Mouse (Mus musculus) intestine, embryonic 16.5 days (tissue): ENCODE data around the gene Pde12. TPM values are rescaled to one million over a fixed set of nuclear protein-coding genes. Genes with fewer than 3 reads are reported as not detected.
"Not testable (repeated sequence)": the region's sequence is repeated elsewhere in the genome, so short reads cannot be mapped to it uniquely, and the experiment has no call there.

Experiments used
- ATAC-seq: fragments of 200-750 bp; cut with Nextera tagmentation; 2 replicates; pipeline ENCODE4 v1.8.0; 2017; ENCODE audit warnings: moderate TSS enrichment, moderate library complexity
- H3K27ac ChIP-seq: fragments of 300-500 bp; sonication (generic); 2 replicates; pipeline ENCODE4 v1.5.1; 2014; ENCODE audit warnings: mild to moderate bottlenecking, low read length
- H3K27me3 ChIP-seq: fragments of 300-500 bp; sonication (generic); replicated peaks from 2 replicates; pipeline ENCODE4 v1.6.1; 2014; ENCODE audit warnings: low read length, control low read depth, mixed read lengths; ENCODE audit not compliant: control insufficient read depth, insufficient read depth
- H3K36me3 ChIP-seq: fragments of 300-500 bp; sonication (generic); 2 replicates; pipeline ENCODE4 v1.6.1; 2014; ENCODE audit warnings: low read length, control low read depth; ENCODE audit not compliant: control insufficient read depth, insufficient read depth
- H3K4me1 ChIP-seq: fragments of 300-500 bp; sonication (generic); 2 replicates; pipeline ENCODE4 v1.6.1; 2014; ENCODE audit warnings: low read length, control low read depth, mixed read lengths; ENCODE audit not compliant: control insufficient read depth, insufficient read depth
- H3K4me2 ChIP-seq: fragments of 300-500 bp; sonication (generic); 2 replicates; pipeline ENCODE4 v1.6.1; 2014; ENCODE audit warnings: low read depth, low read length, control low read depth
- H3K4me3 ChIP-seq: fragments of 300-500 bp; sonication (generic); 2 replicates; pipeline ENCODE4 v1.5.1; 2014; ENCODE audit warnings: mild to moderate bottlenecking, low read length
- H3K9ac ChIP-seq: fragments of 300-500 bp; sonication (generic); 2 replicates; pipeline ENCODE4 v1.6.1; 2014; ENCODE audit warnings: low read depth, low read length
- H3K9me3 ChIP-seq: fragments of 300-500 bp; sonication (generic); 2 replicates; pipeline ENCODE4 v1.6.1; 2016; ENCODE audit warnings: low read length, control low read depth; ENCODE audit not compliant: control insufficient read depth
- WGBS: fragments of 180-500 bp; shearing (Covaris S2); extraction: QIAGEN DNeasy Blood & Tissue Kit; methylation state at CpG from one replicate; pipeline ENCODE4 v1.1.7; 2014; 5-methylcytosine and 5-hydroxymethylcytosine counted together
- polyA plus RNA-seq: library from polyadenylated mRNA; unstranded; fragments of >200 nt; fragmentation: Nextera tagmentation; extraction: Ambion mirVana; gene quantifications from 2 replicates; pipeline ENCODE4 v1.2.1, GENCODE M21; 2015

The Pde12 gene
- 8.9 and 9.8 TPM in 2 replicates for polyA plus RNA-seq

- peak; percentile 93 for ATAC-seq
- Histone ChIP-seq H3K9me3 (no peaks in the 10 kb centered on the region), H3K27me3 (no peaks in the 10 kb centered on the region), H3K9ac (peak within 1 kb of the TSS; percentile 87), H3K4me1 (peaks cover 8% of the 10 kb centered on the region; the same call in 1 of the 2 replicates), H3K4me2 (peak within 1 kb of the TSS; percentile 82), H3K4me3 (peak within 1 kb of the TSS; percentile 88), H3K36me3 (no peaks in the 10 kb centered on the region; the same call in 1 of the 2 replicates), H3K27ac (peak within 1 kb of the TSS; percentile 92)
- under 1% methylated on average over 70 of the region's 70 CpGs for WGBS
These were observed at the start of gene Pde12 for GRCm38 (mm10) chr14:26669292-26670073. Gene Pde12 (minus strand): TSS chr14:26669883.

DNA sequence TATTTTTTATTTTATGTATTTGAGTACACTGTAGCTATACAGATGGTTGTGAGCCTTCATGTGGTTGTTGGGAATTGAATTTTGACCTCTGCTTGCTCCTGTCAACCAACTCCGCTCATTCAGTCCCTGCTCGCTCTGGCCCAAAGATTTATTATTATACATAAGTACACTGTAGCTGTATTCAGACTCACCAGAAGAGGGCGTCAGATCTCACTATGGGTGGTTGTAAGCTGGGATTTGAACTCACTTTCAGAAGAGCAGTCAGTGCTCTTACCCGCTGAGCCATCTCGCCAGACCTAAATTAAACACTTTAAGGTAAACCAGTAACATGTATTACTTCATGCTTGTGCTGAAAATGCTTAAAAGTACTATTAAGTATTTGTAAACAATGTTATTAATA lies 35.6 kb upstream of the Pde12 start:
- H3K36me3 ChIP-seq, ATAC-seq, H3K4me1 ChIP-seq, H3K4me2 ChIP-seq, H3K4me3 ChIP-seq, H3K9ac ChIP-seq, H3K9me3 ChIP-seq, H3K27me3 ChIP-seq, H3K27ac ChIP-seq: not testable (repeated sequence)
- 85% methylated on average over 5 of the region's 5 CpGs for WGBS

DNA sequence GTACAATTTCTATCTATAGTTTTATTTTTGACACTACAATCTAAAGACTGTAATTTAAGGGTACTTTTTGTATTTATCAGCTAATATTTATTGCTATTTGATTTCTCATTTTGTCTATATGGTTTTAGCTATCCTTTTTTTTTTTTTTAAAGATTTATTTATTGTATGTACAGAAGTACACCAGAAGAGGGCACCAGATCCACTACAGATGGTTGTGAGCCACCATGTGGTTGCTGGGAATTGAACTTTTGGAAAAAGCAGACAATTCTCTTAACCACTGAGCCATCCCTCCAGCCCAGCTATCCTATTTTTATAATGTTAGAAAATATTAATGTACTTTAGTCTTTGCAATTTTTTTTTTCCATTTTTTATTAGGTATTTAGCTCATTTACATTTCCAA lies 28.2 kb upstream of the Pde12 start:
- Histone ChIP-seq H3K27ac (no peak overlapping the region), H3K9ac (no peak overlapping the region), H3K27me3 (no peaks in the 10 kb centered on the region), H3K36me3 (no peaks in the 10 kb centered on the region), H3K4me1 (no peaks in the 10 kb centered on the region), H3K4me2 (no peak overlapping the region), H3K9me3 (no peaks in the 10 kb centered on the region), H3K4me3 (no peak overlapping the region)
- no peak for ATAC-seq

DNA sequence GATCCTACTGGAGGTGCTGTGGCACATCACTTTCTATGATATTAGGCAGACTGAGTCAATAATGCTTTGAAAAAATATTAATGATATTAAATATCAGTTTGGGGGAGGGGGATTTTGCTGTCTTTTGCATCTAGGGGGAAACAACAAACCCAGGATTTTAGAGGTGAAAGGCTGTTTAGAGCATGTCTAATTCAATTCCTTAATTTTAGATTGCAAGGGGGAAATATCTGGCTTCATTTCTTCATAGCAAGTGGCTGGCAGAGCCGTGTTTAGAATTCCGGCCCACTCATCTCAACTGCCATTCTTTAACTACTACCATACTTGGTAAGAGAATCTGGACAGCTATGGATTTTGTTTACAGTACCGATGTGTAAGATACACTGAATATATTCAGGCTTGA lies 23.3 kb upstream of the Pde12 start, which contains the start of gene Dnah12:
Gene Dnah12 (plus strand): TSS at position 301 of the 400 bp plus-strand sequence.
- no peak for ATAC-seq
- Histone ChIP-seq H3K27ac (no peak within 1 kb of the TSS), H3K4me1 (no peaks in the 10 kb centered on the region), H3K36me3 (no peaks in the 10 kb centered on the region), H3K4me2 (no peak within 1 kb of the TSS), H3K4me3 (no peak within 1 kb of the TSS), H3K27me3 (no peaks in the 10 kb centered on the region), H3K9me3 (no peaks in the 10 kb centered on the region), H3K9ac (no peak within 1 kb of the TSS)
- 71% methylated on average over 3 of the region's 3 CpGs for WGBS

- Histone ChIP-seq H3K4me2 (no peak overlapping the region), H3K27ac (no peak overlapping the region)
These were observed 21.7 kb upstream of the Pde12 start for GRCm38 (mm10) chr14:26691363-26691762.

DNA sequence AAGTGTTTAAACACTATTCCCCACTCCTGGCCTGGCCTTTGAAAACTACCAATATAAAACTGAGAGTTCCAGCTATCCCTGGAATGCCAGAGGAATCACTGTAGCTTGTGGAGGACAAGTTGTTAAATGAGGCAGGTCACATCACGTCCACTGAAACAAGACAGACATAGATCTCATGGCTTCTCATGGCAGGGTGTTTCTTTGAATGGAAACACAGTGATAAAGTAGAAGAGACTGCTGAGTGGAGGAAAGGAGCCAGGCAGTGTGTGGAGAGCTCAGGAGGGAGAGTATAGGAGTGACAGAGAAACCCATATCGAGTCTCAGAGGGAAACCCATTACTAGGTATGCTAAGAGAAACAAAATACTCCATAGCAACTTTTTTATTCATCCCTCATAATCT lies 21.0 kb upstream of the Pde12 start:
- ATAC-seq = no peak
- 38% methylated on average over 2 of the region's 2 CpGs for WGBS

More at GRCm38 (mm10) chr14:26691363-26691762, 21.7 kb upstream of the Pde12 start:
- Histone ChIP-seq H3K9ac (no peak overlapping the region), H3K4me1 (no peaks in the 10 kb centered on the region), H3K9me3 (no peaks in the 10 kb centered on the region), H3K36me3 (no peaks in the 10 kb centered on the region), H3K27me3 (no peaks in the 10 kb centered on the region), H3K4me3 (no peak overlapping the region)
- no peak for ATAC-seq
- 54% methylated on average over 2 of the region's 2 CpGs for WGBS

DNA sequence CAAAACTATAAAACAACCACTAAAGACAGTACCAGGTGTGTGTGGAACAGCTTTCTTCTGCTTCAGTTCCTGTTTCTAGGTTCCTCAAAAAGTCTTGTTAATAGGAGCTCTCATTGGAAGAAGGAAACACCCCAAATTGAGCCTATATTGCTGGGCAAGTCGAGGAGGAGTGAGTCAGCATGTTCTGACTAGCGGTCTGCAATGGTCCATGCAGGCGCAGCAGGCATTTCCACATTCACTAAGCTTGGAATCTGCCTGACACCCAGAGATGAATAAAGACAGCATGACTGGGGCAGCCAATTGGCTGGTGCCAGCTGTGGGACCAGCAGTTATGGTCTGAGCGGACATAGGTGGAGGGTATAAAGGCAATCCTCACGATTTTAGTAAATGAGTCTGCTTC lies 6.1 kb upstream of the Pde12 start:
- WGBS = 80% methylated on average over 5 of the region's 5 CpGs
- H3K4me2 ChIP-seq = no peak overlapping the region

More for the DNA sequence above, 21.0 kb upstream of the Pde12 start:
- Histone ChIP-seq H3K27me3 (no peaks in the 10 kb centered on the region), H3K9ac (no peak overlapping the region), H3K4me2 (no peak overlapping the region), H3K4me1 (no peaks in the 10 kb centered on the region), H3K27ac (no peak overlapping the region), H3K9me3 (no peaks in the 10 kb centered on the region), H3K4me3 (no peak overlapping the region), H3K36me3 (no peaks in the 10 kb centered on the region)

GRCm38 (mm10) chr14:26675371-26675770 lies 5.7 kb upstream of the Pde12 start:
- Histone ChIP-seq H3K4me1 (0 out of 2 replicates have a peak, but pooled peaks cover 1% of the 10 kb centered on the region), H3K27ac (no peak overlapping the region), H3K27me3 (no peaks in the 10 kb centered on the region), H3K9ac (no peak overlapping the region), H3K4me3 (no peak overlapping the region), H3K36me3 (no peaks in the 10 kb centered on the region), H3K4me2 (no peak overlapping the region), H3K9me3 (no peaks in the 10 kb centered on the region)
- ATAC-seq = no peak
- WGBS = 21% methylated on average over 12 of the region's 12 CpGs

More for the DNA sequence above, 6.1 kb upstream of the Pde12 start:
- Histone ChIP-seq H3K36me3 (no peaks in the 10 kb centered on the region), H3K4me1 (no peaks in the 10 kb centered on the region), H3K9ac (no peak overlapping the region), H3K9me3 (no peaks in the 10 kb centered on the region), H3K4me3 (no peak overlapping the region), H3K27ac (no peak overlapping the region), H3K27me3 (no peaks in the 10 kb centered on the region)
- ATAC-seq = no peak

DNA sequence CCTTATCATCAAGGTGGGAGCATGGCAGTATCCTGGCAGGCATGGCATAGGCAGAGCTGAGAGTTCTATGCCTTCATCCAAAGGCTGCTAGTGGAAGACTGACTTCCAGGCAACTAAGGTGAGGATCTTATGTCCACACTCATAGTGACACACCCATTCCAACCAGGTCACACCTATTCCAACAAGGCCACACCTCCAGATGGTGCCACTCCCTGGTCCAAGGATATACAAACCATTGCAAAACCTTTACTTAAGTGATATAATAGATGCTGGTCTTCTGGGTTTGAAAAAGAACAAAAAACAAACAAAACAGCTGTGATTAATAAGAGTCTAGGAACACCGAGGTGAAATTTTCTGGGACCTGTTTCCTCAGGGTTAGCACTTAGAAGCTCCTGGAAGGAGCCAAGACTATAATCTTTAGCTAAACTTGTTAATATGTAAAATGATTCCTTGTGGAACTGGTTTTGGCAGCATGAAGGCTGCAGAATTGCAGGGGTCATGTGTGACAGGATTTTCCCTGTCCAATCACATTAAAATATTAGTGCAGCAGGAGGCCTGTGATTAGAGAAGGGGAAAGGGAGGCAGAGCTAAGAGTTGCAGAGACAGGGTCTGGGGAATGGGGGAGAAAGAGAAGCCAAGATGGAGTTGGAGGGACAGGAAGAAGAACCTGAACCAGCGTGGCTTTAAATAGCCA lies 4.9 kb upstream of the Pde12 start:
- not testable (repeated sequence) for H3K27ac ChIP-seq, H3K36me3 ChIP-seq, H3K27me3 ChIP-seq, H3K4me1 ChIP-seq, H3K4me2 ChIP-seq, H3K9me3 ChIP-seq, H3K4me3 ChIP-seq, H3K9ac ChIP-seq
- 73% methylated on average over 2 of the region's 2 CpGs for WGBS
- ATAC-seq = peak; percentile 36; the same call in 1 of the 2 replicates
